Mouse (Mus musculus) erythroblast, embryonic 14.5 days (primary cell): Measurements from ENCODE around the gene Pnlip. TPM values are rescaled to one million over a fixed set of nuclear protein-coding genes. Genes with fewer than 3 reads are reported as not detected.

Experiments
- H3K27me3 ChIP-seq: 2 replicates; pipeline ENCODE4 v1.6.1; 2012; ENCODE audit warnings: inconsistent platforms; ENCODE audit not compliant: control insufficient read depth
- H3K36me3 ChIP-seq: 2 replicates; pipeline ENCODE4 v1.6.1; 2012; ENCODE audit warnings: mild to moderate bottlenecking, inconsistent platforms; ENCODE audit not compliant: control insufficient read depth
- H3K4me1 ChIP-seq: 2 replicates; pipeline ENCODE4 v1.6.1; 2012; ENCODE audit warnings: inconsistent platforms; ENCODE audit not compliant: control insufficient read depth
- H3K4me3 ChIP-seq: replicated peaks from 2 replicates; pipeline ENCODE3; 2012; ENCODE audit warnings: moderate library complexity, mild to moderate bottlenecking, inconsistent platforms
- H3K9me3 ChIP-seq: 2 replicates; pipeline ENCODE4 v1.6.1; 2012; ENCODE audit warnings: low read length, inconsistent platforms, mixed read lengths; ENCODE audit not compliant: control insufficient read depth
- GATA1 ChIP-seq: IDR thresholded peaks from 2 replicates; pipeline ENCODE4 v1.6.1; 2012; ENCODE audit warnings: low read length, inconsistent platforms, mixed read lengths
- TAL1 ChIP-seq: IDR thresholded peaks from 3 replicates; pipeline ENCODE4 v1.6.1; 2012; ENCODE audit warnings: low read length, inconsistent platforms, mixed read lengths
- polyA plus RNA-seq: library from polyadenylated mRNA; stranded (reverse); fragments of >175 nt; gene quantifications from 2 replicates; pipeline ENCODE4 v1.2.3, GENCODE M21; 2012

The Pnlip gene
- not detected in 2 replicates for polyA plus RNA-seq

GRCm38 (mm10) chr19:58652198-58652597 is at the start of gene Pnlip:
Pnlip (plus strand) TSS chr19:58652498.
- no peaks in the 10 kb centered on the region; the same call in 1 of the 2 replicates for H3K9me3 ChIP-seq
- H3K4me3 ChIP-seq: no peak within 1 kb of the TSS
- no peaks in the 10 kb centered on the region for H3K4me1 ChIP-seq
- TF ChIP-seq TAL1 (no peak), GATA1 (no peak)
- H3K27me3 ChIP-seq: no peaks in the 10 kb centered on the region
- H3K36me3 ChIP-seq: no peaks in the 10 kb centered on the region

DNA sequence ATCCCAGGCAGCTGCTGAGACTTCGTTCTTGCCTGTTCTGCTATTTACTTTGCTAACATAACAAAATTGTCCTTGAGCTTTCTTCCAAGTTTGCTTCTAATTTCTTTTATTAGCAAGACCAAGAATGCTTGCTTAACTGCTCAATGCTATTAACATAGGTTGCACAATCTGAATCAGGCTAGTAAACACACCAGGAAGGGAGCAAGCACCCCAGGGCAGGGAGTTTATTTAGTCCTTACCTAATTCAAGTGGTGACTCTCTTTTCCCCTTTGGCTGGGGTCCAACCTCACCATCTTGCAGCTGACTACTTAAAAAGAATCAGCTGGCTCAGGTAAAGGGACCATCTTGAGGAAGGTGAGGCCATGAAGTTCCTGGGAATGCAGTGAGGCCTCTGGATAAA is 42.6 kb upstream of the Pnlip start:
- Histone ChIP-seq H3K27me3 (no peaks in the 10 kb centered on the region), H3K4me1 (no peaks in the 10 kb centered on the region), H3K36me3 (no peaks in the 10 kb centered on the region), H3K9me3 (peaks cover 6% of the 10 kb centered on the region; the same call in 1 of the 2 replicates), H3K4me3 (no peak overlapping the region)
- TF ChIP-seq GATA1: no peak
- no peak for TF ChIP-seq TAL1

DNA sequence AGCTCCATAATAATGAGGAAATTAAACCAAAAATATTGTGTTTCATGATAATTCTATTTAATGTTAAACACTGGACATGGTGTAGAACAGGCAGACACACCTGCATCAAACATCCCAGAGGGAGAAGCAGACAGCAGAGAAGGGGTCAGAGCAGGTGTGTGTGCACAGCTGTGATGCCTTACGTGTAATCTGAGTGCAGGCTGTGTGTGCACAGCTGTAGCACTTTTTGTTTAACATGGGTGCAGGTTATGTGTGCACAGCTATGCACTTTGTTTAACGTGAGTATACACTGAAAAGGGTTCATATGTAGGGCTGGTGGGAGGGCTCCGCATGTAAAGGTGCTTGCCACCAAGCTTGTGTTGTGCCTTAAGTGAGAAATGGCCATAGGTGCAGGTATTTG is 39.6 kb upstream of the Pnlip start:
- Histone ChIP-seq H3K9me3 (peaks cover 4% of the 10 kb centered on the region; the same call in 1 of the 2 replicates), H3K36me3 (no peaks in the 10 kb centered on the region), H3K4me1 (no peaks in the 10 kb centered on the region), H3K4me3 (no peak overlapping the region), H3K27me3 (no peaks in the 10 kb centered on the region)
- TF ChIP-seq TAL1 (no peak), GATA1 (no peak)

DNA sequence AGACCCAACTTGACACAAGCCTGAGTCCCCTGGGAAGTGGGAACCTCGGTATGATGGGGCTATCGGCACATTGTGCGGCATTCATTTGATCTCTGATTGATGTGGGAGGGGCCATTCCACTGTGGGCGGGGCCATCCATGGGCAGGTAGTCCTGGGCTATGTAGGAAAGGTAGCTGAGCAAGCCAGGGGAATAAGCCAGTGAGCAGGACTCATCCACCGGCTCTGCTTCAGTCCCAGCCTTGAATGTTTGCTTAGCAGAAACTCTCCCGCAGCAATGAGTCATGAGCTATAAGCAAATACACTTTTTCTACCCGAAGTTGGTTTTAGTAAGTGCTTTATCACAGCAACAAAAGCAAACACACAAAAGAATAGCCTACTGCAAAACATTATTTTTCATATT is 35.7 kb upstream of the Pnlip start:
- peaks cover 4% of the 10 kb centered on the region; the same call in 1 of the 2 replicates for H3K9me3 ChIP-seq
- no peaks in the 10 kb centered on the region for H3K27me3 ChIP-seq
- no peaks in the 10 kb centered on the region for H3K4me1 ChIP-seq
- no peak overlapping the region for H3K4me3 ChIP-seq
- H3K36me3 ChIP-seq: no peaks in the 10 kb centered on the region
- TF ChIP-seq GATA1 (no peak), TAL1 (no peak)

GRCm38 (mm10) chr19:58620661-58621060 is 31.6 kb upstream of the Pnlip start:
- Histone ChIP-seq H3K36me3 (no peaks in the 10 kb centered on the region), H3K4me1 (no peaks in the 10 kb centered on the region), H3K4me3 (no peak overlapping the region), H3K27me3 (no peaks in the 10 kb centered on the region), H3K9me3 (peaks cover 8% of the 10 kb centered on the region)
- TF ChIP-seq GATA1 (no peak), TAL1 (no peak)

- peaks cover 5% of the 10 kb centered on the region for H3K9me3 ChIP-seq
- TF ChIP-seq TAL1 (no peak), GATA1 (no peak)
- H3K36me3 ChIP-seq: no peaks in the 10 kb centered on the region
- no peak overlapping the region for H3K4me3 ChIP-seq
- H3K27me3 ChIP-seq: no peaks in the 10 kb centered on the region
- no peaks in the 10 kb centered on the region for H3K4me1 ChIP-seq
Observed at GRCm38 (mm10) chr19:58621646-58622045, 30.7 kb upstream of the Pnlip start.

DNA sequence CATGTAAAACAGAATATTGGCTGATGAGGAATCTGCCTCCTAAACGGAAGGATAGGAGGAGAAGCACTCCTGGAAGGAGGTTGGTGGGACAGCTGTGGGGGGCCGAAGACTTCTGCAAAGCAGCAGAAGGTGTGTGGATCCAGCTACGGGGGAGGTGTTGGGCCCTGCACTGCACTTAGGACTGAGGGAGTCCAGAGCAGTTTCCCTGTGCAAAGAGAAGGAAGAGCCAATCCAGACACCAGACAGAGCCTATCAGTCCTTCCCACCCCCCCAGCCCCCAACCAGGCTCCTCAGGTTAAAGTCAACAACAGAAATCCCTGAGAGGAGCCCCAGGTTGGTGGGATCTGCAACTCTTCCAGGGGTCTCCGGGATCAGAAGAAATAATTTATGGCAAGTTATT is 27.5 kb upstream of the Pnlip start:
- Histone ChIP-seq H3K4me3 (no peak overlapping the region), H3K27me3 (no peaks in the 10 kb centered on the region), H3K9me3 (peaks cover 5% of the 10 kb centered on the region), H3K36me3 (no peaks in the 10 kb centered on the region), H3K4me1 (no peaks in the 10 kb centered on the region)
- TF ChIP-seq GATA1: no peak
- TF ChIP-seq TAL1: no peak

DNA sequence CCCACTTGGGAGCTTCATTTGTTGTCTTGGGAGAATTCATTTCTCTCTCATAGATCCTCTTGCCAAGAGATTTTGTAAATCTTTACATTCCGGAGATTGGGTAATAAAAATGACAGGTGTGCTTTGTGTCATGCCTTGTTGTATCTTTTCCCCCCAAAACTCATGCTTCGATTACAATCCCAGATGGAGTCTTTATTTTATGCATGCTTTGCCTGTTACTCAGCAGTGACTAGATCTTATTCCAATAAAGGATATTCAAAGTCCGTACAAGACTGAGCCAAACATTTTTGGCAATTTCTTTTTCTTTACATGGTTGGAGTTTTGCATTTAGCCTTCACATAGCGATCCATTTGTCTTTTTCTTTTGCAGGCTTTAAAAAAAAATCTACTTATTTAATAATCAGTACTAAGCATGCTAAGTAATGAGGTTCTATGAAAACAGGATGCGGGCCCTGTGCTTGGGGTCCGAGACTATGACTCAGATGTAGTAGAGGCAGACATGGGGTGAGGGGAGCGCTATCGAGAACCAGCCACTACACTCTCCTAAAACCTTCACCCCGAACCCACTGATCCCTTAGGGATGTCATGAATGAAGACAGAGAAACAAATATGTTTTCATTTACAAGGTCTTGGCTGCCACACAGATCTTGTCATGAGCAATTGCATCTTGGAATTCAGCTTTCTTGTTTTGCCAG is 26.9 kb upstream of the Pnlip start:
- H3K36me3 ChIP-seq: no peaks in the 10 kb centered on the region
- no peak overlapping the region for H3K4me3 ChIP-seq
- no peaks in the 10 kb centered on the region for H3K27me3 ChIP-seq
- TF ChIP-seq GATA1 (no peak), TAL1 (no peak)
- peaks cover 5% of the 10 kb centered on the region for H3K9me3 ChIP-seq
- H3K4me1 ChIP-seq: no peaks in the 10 kb centered on the region

- no peak for TF ChIP-seq GATA1
- no peak overlapping the region for H3K4me3 ChIP-seq
- H3K27me3 ChIP-seq: no peaks in the 10 kb centered on the region
- H3K9me3 ChIP-seq: peaks cover under 1% of the 10 kb centered on the region
- no peaks in the 10 kb centered on the region for H3K36me3 ChIP-seq
- no peaks in the 10 kb centered on the region for H3K4me1 ChIP-seq
Observed at GRCm38 (mm10) chr19:58627406-58628337, 24.6 kb upstream of the Pnlip start.
